Mouse (Mus musculus) embryonic facial prominence, embryonic 11.5 days (tissue): ENCODE measurements at regions not wholly inside any gene's neighbourhood (a gene's known extent, or its start where the extent isn't known, plus 50 kb on each side); places are given as distances from the start of the nearest gene placed in this dataset.
A peak's percentile ranks its signal among the peaks of the same experiment; 100 is the strongest.
"Not testable (repeated sequence)": the region's sequence is repeated elsewhere in the genome, so short reads cannot be mapped to it uniquely, and the experiment has no call there.

Experiments
- ATAC-seq: fragments of 200-750 bp; cut with Nextera tagmentation; replicated peaks from 2 replicates; pipeline ENCODE4 v1.8.0; 2017; ENCODE audit warnings: low read depth; ENCODE audit not compliant: insufficient number of reproducible peaks, low FRiP score, low TSS enrichment
- DNase-seq: peaks from one replicate; pipeline ENCODE4 v3.0.0-alpha.2; 2015; ENCODE audit warnings: low spot score
- H3K27ac ChIP-seq: fragments of 300-500 bp; sonication (generic); replicated peaks from 2 replicates; pipeline ENCODE4 v1.5.1; 2014; ENCODE audit warnings: mild to moderate bottlenecking, low read depth, low read length, control low read depth
- H3K27me3 ChIP-seq: fragments of 300-500 bp; sonication (generic); 2 replicates; pipeline ENCODE4 v1.6.1; 2014; ENCODE audit warnings: mild to moderate bottlenecking, low read length, moderate library complexity, mixed read lengths; ENCODE audit not compliant: control insufficient read depth, insufficient read depth
- H3K36me3 ChIP-seq: fragments of 300-500 bp; sonication (generic); replicated peaks from 2 replicates; pipeline ENCODE4 v1.6.1; 2014; ENCODE audit warnings: low read depth, mild to moderate bottlenecking, low read length, moderate library complexity, mixed read lengths; ENCODE audit not compliant: control insufficient read depth, insufficient read depth
- H3K4me1 ChIP-seq: fragments of 300-500 bp; sonication (generic); 2 replicates; pipeline ENCODE4 v1.6.1; 2014; ENCODE audit warnings: low read length, mixed read lengths; ENCODE audit not compliant: control insufficient read depth, insufficient read depth
- H3K4me2 ChIP-seq: fragments of 300-500 bp; sonication (generic); 2 replicates; pipeline ENCODE4 v1.6.1; 2014; ENCODE audit warnings: low read depth, mild to moderate bottlenecking, control low read depth, low read length, moderate library complexity
- H3K4me3 ChIP-seq: fragments of 300-500 bp; sonication (generic); 2 replicates; pipeline ENCODE4 v1.5.1; 2014; ENCODE audit warnings: low read depth, low read length, control low read depth
- H3K9ac ChIP-seq: fragments of 300-500 bp; sonication (generic); replicated peaks from 2 replicates; pipeline ENCODE4 v1.6.1; 2014; ENCODE audit warnings: mild to moderate bottlenecking, control low read depth, low read length
- H3K9me3 ChIP-seq: fragments of 300-500 bp; sonication (generic); replicated peaks from 2 replicates; pipeline ENCODE4 v1.6.1; 2016; ENCODE audit warnings: mild to moderate bottlenecking, low read length, inconsistent platforms, mixed read lengths; ENCODE audit not compliant: control insufficient read depth
- WGBS: fragments of 180-500 bp; shearing (Covaris S2); extraction: QIAGEN DNeasy Blood & Tissue Kit; methylation state at CpG from one replicate; pipeline ENCODE4 v1.1.7; 2014; 5-methylcytosine and 5-hydroxymethylcytosine counted together

- ATAC-seq (no peak), DNase-seq (no peak)
- Histone ChIP-seq H3K9me3 (no peaks in the 10 kb centered on the region), H3K36me3 (no peaks in the 10 kb centered on the region), H3K9ac (no peak overlapping the region), H3K27ac (no peak overlapping the region), H3K27me3 (no peaks in the 10 kb centered on the region), H3K4me2 (no peak overlapping the region), H3K4me3 (no peak overlapping the region), H3K4me1 (no peaks in the 10 kb centered on the region)
Observed at GRCm38 (mm10) chr16:26860566-26860965, 130.9 kb downstream of the Gmnc start.

GRCm38 (mm10) chr16:26849191-26849590 is 142.3 kb downstream of the Gmnc start:
- no peaks in the 10 kb centered on the region for H3K27me3 ChIP-seq
- 53% methylated on average over 1 of the region's 1 CpGs for WGBS
- no peak for DNase-seq

GRCm38 (mm10) chr16:26827006-26827405 is 164.4 kb downstream of the Gmnc start:
- Histone ChIP-seq H3K27me3 (no peaks in the 10 kb centered on the region), H3K9me3 (no peaks in the 10 kb centered on the region), H3K4me1 (no peaks in the 10 kb centered on the region), H3K4me3 (no peak overlapping the region), H3K4me2 (no peak overlapping the region), H3K27ac (no peak overlapping the region), H3K9ac (no peak overlapping the region), H3K36me3 (no peaks in the 10 kb centered on the region; the same call in 1 of the 2 replicates)
- DNase-seq (no peak), ATAC-seq (no peak)
- 84% methylated on average over 3 of the region's 3 CpGs for WGBS

More at GRCm38 (mm10) chr16:26849191-26849590, 142.3 kb downstream of the Gmnc start:
- Histone ChIP-seq H3K9me3 (no peaks in the 10 kb centered on the region), H3K36me3 (no peaks in the 10 kb centered on the region), H3K4me2 (no peak overlapping the region), H3K4me1 (no peaks in the 10 kb centered on the region), H3K9ac (no peak overlapping the region), H3K4me3 (no peak overlapping the region), H3K27ac (no peak overlapping the region)
- no peak for ATAC-seq

GRCm38 (mm10) chr16:26811201-26811600 is 180.3 kb downstream of the Gmnc start:
- ATAC-seq, H3K4me2 ChIP-seq, H3K27me3 ChIP-seq, H3K4me3 ChIP-seq, H3K36me3 ChIP-seq, H3K27ac ChIP-seq, H3K9ac ChIP-seq, DNase-seq, H3K4me1 ChIP-seq, H3K9me3 ChIP-seq: not testable (repeated sequence)
- 89% methylated on average over 3 of the region's 6 CpGs for WGBS

GRCm38 (mm10) chr16:26805426-26805825 is 186.0 kb downstream of the Gmnc start:
- ATAC-seq: no peak
- 94% methylated on average over 5 of the region's 5 CpGs for WGBS

GRCm38 (mm10) chr16:26787042-26787620 is 204.3 kb downstream of the Gmnc start:
- no peak overlapping the region for H3K4me3 ChIP-seq
- H3K9ac ChIP-seq: no peak overlapping the region
- DNase-seq (no peak), ATAC-seq (no peak)
- no peaks in the 10 kb centered on the region for H3K36me3 ChIP-seq
- H3K27me3 ChIP-seq: no peaks in the 10 kb centered on the region
- H3K4me2 ChIP-seq: no peak overlapping the region
- no peaks in the 10 kb centered on the region for H3K9me3 ChIP-seq
- WGBS: 70% methylated on average over 2 of the region's 2 CpGs
- no peak overlapping the region for H3K27ac ChIP-seq
- H3K4me1 ChIP-seq: no peaks in the 10 kb centered on the region

More at GRCm38 (mm10) chr16:26805426-26805825, 186.0 kb downstream of the Gmnc start:
- Histone ChIP-seq H3K4me2 (no peak overlapping the region), H3K36me3 (no peaks in the 10 kb centered on the region), H3K4me1 (no peaks in the 10 kb centered on the region), H3K27ac (no peak overlapping the region), H3K9ac (no peak overlapping the region), H3K27me3 (no peaks in the 10 kb centered on the region), H3K4me3 (no peak overlapping the region), H3K9me3 (no peaks in the 10 kb centered on the region)
- no peak for DNase-seq

- H3K4me3 ChIP-seq: no peak overlapping the region
- 67% methylated on average over 2 of the region's 2 CpGs for WGBS
- H3K36me3 ChIP-seq: no peaks in the 10 kb centered on the region
- H3K4me1 ChIP-seq: no peaks in the 10 kb centered on the region
- no peak overlapping the region for H3K4me2 ChIP-seq
- no peak overlapping the region for H3K27ac ChIP-seq
- DNase-seq (peak; percentile 44), ATAC-seq (no peak)
- no peak overlapping the region for H3K9ac ChIP-seq
- no peaks in the 10 kb centered on the region for H3K9me3 ChIP-seq
- no peaks in the 10 kb centered on the region for H3K27me3 ChIP-seq
Observed at GRCm38 (mm10) chr16:26782331-26782730, 200.8 kb downstream of the Il1rap start.
